16 mouse cellular contexts compared by ENCODE assay signal in genomic region chr11:106911257-106911656, GRCm38 (mm10). TPM values are rescaled to one million over a fixed set of nuclear protein-coding genes. Genes with fewer than 3 reads are reported as not detected.
DNase-seq lines count a peak whose midpoint lies in the region; ATAC-seq and TF ChIP-seq lines count a peak whose summit lies in the region.
"Had no signal": no experiment of that assay in that cellular context is flagged by ENCODE, and none has a peak within 500 bp of the region (broad histone marks: within the 10 kb centered on the region; RNA-seq: fewer than 3 reads in every experiment).

No protein-coding gene starts in this region.

- no peak overlapping the region for H3K9ac ChIP-seq in liver, adult 2 months (ENCODE audit: low read depth, low read length)
- no peak overlapping the region for H3K9ac ChIP-seq in liver, embryonic 12.5 days
- no peak overlapping the region for H3K9ac ChIP-seq in midbrain, embryonic 13.5 days (replicated peaks)
- H3K9ac ChIP-seq: forebrain, embryonic 12.5 days; liver, embryonic 15.5 days had no signal

- DNase-seq in frontal cortex, postnatal 14 days (ENCODE audit: low spot score in 2 of 2), result no peak
- peak; percentile 66 for DNase-seq in liver, adult 2 months (ENCODE audit: extremely low read depth, low read depth, low spot score)
- DNase-seq in A20 (ENCODE audit: low read depth, low spot score), result peak; percentile 51
- DNase-seq in adipocyte (ENCODE audit: low spot score), result peak; percentile 54
- no peak for DNase-seq in thymus, postnatal 25 days
- DNase-seq: cerebellum, adult 11-12 months; gastrocnemius, postnatal 14 days; heart, postnatal 10 days; kidney, adult 8-10 months; thymus, adult 2 months had no signal

- no peaks in the 10 kb centered on the region for H3K27me3 ChIP-seq in liver, adult 2 months (ENCODE audit: control insufficient read depth, insufficient read depth, low read length)
- no peaks in the 10 kb centered on the region for H3K27me3 ChIP-seq in liver, embryonic 12.5 days (replicated peaks)
- no peaks in the 10 kb centered on the region for H3K27me3 ChIP-seq in midbrain, embryonic 13.5 days
- H3K27me3 ChIP-seq: forebrain, embryonic 12.5 days; liver, embryonic 15.5 days had no signal

- H3K4me2 ChIP-seq in liver, embryonic 12.5 days, result no peak overlapping the region
- H3K4me2 ChIP-seq in midbrain, embryonic 13.5 days (replicated peaks), result no peak overlapping the region
- H3K4me2 ChIP-seq: forebrain, embryonic 12.5 days; liver, embryonic 15.5 days had no signal

- no peak overlapping the region for H3K4me3 ChIP-seq in liver, adult 2 months (ENCODE audit: insufficient read depth, low read depth, low read length)
- no peak overlapping the region for H3K4me3 ChIP-seq in liver, embryonic 12.5 days
- H3K4me3 ChIP-seq in midbrain, embryonic 13.5 days (replicated peaks), result no peak overlapping the region
- H3K4me3 ChIP-seq: embryonic facial prominence, embryonic 10.5 days; forebrain, embryonic 12.5 days; liver, embryonic 15.5 days had no signal

- H3K27ac ChIP-seq in liver, adult 2 months (replicated peaks; ENCODE audit: insufficient read depth, low read depth, low read length), result no peak overlapping the region
- no peak overlapping the region for H3K27ac ChIP-seq in liver, embryonic 12.5 days
- H3K27ac ChIP-seq in midbrain, embryonic 13.5 days, result no peak overlapping the region
- H3K27ac ChIP-seq: embryonic facial prominence, embryonic 10.5 days; forebrain, embryonic 12.5 days; liver, embryonic 15.5 days had no signal

- peaks cover 33% of the 10 kb centered on the region for H3K79me2 ChIP-seq in liver, adult 2 months (ENCODE audit: control insufficient read depth, insufficient read depth, low read length)

- ATAC-seq in frontal cortex, adult (ENCODE audit: low TSS enrichment), result peak; percentile 31; the same call in 1 of the 2 replicates
- ATAC-seq in liver, embryonic 12.5 days, result no peak
- ATAC-seq in midbrain, embryonic 13.5 days, result no peak

- H3K36me3 ChIP-seq in liver, adult 2 months (ENCODE audit: control insufficient read depth, insufficient read depth, low read length), result peaks cover 1% of the 10 kb centered on the region
- H3K36me3 ChIP-seq in liver, embryonic 12.5 days, result no peaks in the 10 kb centered on the region
- no peaks in the 10 kb centered on the region for H3K36me3 ChIP-seq in midbrain, embryonic 13.5 days
- H3K36me3 ChIP-seq: embryonic facial prominence, embryonic 10.5 days; forebrain, embryonic 12.5 days; liver, embryonic 15.5 days had no signal

- 0 out of 2 replicates have a peak, but pooled peaks have one; percentile 4 for TF ChIP-seq CTCF in liver, adult 2 months (IDR thresholded peaks at IDR 0.05; ENCODE audit: low read depth, low read length)

- H3K9me3 ChIP-seq in liver, embryonic 12.5 days (replicated peaks), result no peaks in the 10 kb centered on the region
- H3K9me3 ChIP-seq in midbrain, embryonic 13.5 days, result no peaks in the 10 kb centered on the region
- H3K9me3 ChIP-seq: embryonic facial prominence, embryonic 10.5 days; forebrain, embryonic 12.5 days; liver, embryonic 15.5 days had no signal

- no peak for TF ChIP-seq POLR2A in liver, adult 2 months (IDR thresholded peaks at IDR 0.05; ENCODE audit: extremely low read depth, insufficient read depth, low read length)

- peaks cover 11% of the 10 kb centered on the region for H3K4me1 ChIP-seq in liver, adult 2 months (ENCODE audit: control insufficient read depth, insufficient read depth, low read length)
- peaks cover 9% of the 10 kb centered on the region for H3K4me1 ChIP-seq in liver, embryonic 12.5 days
- H3K4me1 ChIP-seq in midbrain, embryonic 13.5 days (replicated peaks), result no peaks in the 10 kb centered on the region
- H3K4me1 ChIP-seq: forebrain, embryonic 12.5 days had no signal

RNA-seq across cellular contexts. Expression of gene Smurf2, which starts 9.3 kb away (rescaled TPM):
- total RNA-seq in liver, adult 2 months (2014; rRNA removed), result 29.7 and 29.9 TPM in 2 replicates
- polyA plus RNA-seq in liver, adult 2 months (2012; rRNA removed), result 6.4 and 7.2 TPM in 2 replicates
- polyA plus RNA-seq in liver, embryonic 12.5 days (2016; fragmentation: Nextera tagmentation; extraction: Ambion mirVana), result 4.3 and 5.1 TPM in 2 replicates
- 16.5 and 17.4 TPM in 2 replicates for polyA plus RNA-seq in midbrain, embryonic 13.5 days (2015; fragmentation: Nextera tagmentation; extraction: Ambion mirVana)

Comparison
In these comparisons a context has a peak if more than half of its experiments do, and no peak if none do; other contexts are left out.
1. DNase-seq: peak in liver, adult 2 months (single experiment), A20 (single experiment) and adipocyte (single experiment); none in frontal cortex, postnatal 14 days (0 of 2) and thymus, postnatal 25 days (single experiment).